Mouse (Mus musculus) stomach, postnatal 0 days (tissue): ENCODE measurements around the gene Il2ra.

Experiments used
- CTCF ChIP-seq: IDR thresholded peaks from 2 replicates; pipeline ENCODE4 v1.5.1; 2016; ENCODE audit warnings: antibody characterized with exemption, low read depth, mild to moderate bottlenecking, moderate library complexity
- EP300 ChIP-seq: optimal IDR thresholded peaks from 2 replicates; pipeline ENCODE3; 2016; ENCODE audit warnings: antibody characterized with exemption

GRCm38 (mm10) chr2:11601795-11602194 is 40.8 kb upstream of the Il2ra start:
- no peak for TF ChIP-seq CTCF
- no peak for TF ChIP-seq EP300
